Mouse (Mus musculus) liver, embryonic 14.5 days (tissue): ENCODE data around the gene Cux1.

Source experiments
- CTCF ChIP-seq: IDR thresholded peaks from 2 replicates; pipeline ENCODE4 v1.5.1; 2016; ENCODE audit warnings: antibody characterized with exemption, low read depth, control low read depth
- EP300 ChIP-seq: IDR thresholded peaks from 2 replicates; pipeline ENCODE4 v1.6.1; 2016; ENCODE audit warnings: antibody characterized with exemption, low read depth

GRCm38 (mm10) chr5:136292971-136293418 lies 274.3 kb downstream of the Cux1 start:
- TF ChIP-seq CTCF (no peak), EP300 (no peak)
